Mouse (Mus musculus): ENCODE results near the gene Mum1l1.

- no peak for TF ChIP-seq CTCF (IDR thresholded peaks at IDR 0.05; ENCODE audit: extremely low read depth, insufficient read depth, low read length)
- no peak for TF ChIP-seq POLR2A (IDR thresholded peaks at IDR 0.05; ENCODE audit: extremely low read depth, insufficient read depth, low read length)
These were observed 15.1 kb upstream of the Mum1l1 start for GRCm38 (mm10) chrX:139194572-139195279.
